Mouse (Mus musculus): Measurements from ENCODE around the gene Ncbp1.
A peak's percentile ranks its signal among the peaks of the same experiment; 100 is the strongest.
"Not testable (repeated sequence)": the region's sequence is repeated elsewhere in the genome, so short reads cannot be mapped to it uniquely, and the experiment has no call there.

Gene Ncbp1

DNA sequence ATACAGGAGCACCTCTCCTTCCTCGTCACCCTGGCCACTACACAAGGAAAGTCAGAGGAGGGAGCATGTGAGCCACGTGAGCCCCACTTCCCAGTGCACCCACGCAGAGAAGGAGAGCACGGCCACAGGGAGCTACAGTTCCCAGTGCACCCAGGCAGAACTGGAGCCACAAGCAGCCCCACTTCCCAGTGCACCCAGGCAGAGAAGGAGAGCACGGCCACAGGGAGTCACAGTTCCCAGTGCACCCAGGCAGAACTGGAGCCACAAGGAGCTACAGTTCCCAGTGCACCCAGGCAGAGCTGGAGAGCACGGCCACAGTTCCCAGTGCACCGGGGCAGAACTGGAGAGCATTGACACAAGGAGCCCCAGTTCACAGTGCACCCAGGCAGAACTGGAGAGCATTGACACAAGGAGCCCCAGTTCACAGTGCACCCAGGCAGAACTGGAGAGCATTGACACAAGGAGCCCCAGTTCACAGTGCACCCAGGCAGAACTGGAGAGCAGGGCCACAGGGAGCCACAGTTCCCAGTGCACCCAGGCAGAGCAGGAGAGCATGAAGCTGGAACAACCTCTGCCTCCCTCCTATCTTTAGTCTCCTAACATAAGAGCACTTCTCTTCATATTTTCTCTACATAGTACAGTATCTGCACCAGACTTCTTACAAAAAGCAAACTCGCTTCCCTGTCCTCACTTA is 9.0 kb upstream of the Ncbp1 start:
- no peak for DNase-seq (ENCODE audit: low spot score)

DNA sequence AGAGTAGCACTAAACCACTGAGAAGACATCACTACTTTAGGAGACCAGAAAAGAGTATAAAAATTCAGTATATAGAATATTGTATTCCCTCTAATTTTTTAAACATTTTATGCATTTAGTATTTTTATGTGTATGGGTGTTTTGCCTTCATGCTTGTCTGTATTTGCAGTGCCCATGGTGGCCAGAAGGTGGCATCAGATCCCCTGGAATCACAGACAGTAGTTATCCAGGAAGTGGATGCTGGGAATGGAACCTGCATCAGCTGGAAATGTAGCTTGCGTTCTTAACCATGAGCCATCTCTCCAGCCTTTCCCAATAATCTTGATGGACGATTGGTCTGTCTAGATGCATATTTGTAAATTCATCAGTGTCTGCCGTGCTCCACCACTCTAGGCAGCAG is 8.2 kb upstream of the Ncbp1 start:
- DNase-seq (ENCODE audit: low spot score) = peak; percentile 30

DNA sequence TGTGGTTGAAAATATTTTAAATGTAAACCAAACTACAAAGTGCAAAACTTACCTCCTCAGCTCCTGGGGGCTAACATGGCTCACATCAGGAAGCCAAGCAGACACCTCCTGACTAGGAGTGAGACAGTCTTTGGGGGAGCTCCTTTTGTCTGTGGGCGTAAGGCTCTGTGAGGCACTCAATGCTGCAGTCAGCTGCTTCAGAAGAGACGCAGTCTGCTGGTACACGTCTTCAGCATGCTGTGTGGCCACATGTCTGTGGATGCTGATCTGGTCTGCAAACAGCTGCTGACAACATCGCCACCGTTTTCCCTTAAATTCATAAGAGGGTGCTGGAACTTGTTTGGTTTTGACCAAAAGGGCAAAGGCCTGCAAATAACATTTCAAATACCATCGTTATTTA is 6.6 kb upstream of the Ncbp1 start:
- no peak for DNase-seq (ENCODE audit: low spot score)

DNA sequence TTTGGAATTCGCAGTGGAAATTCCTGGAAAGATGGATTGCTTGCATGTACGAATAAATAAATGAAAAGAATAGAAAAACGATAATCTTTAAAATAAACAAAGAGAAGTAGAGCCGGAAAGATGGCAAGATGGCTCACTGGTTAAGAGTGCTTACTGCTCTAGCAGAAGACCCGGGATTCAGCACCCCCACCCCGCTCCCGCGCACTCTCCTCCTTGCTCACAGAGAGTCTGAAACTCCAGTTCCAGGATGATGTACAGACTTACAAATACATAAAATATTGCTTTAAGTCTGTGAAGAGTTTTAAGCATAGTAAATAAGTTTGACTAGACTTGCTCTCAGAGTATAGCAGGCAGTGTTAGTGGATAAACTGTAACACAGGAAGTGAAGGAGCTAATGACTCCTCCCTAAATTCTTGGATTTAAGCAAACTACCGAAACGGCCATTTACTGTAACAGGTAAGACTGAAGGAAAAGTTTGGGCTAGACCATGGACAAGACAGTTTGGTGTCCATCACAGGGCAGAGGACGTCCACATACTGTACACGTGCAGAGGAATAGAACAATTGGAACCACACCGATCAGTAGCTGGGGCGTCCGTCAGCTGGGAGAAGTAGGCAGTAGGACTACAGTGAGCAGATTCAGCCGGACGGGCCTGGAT is 655 bp upstream of the Ncbp1 start:
- DNase-seq (ENCODE audit: low spot score) = no peak

DNA sequence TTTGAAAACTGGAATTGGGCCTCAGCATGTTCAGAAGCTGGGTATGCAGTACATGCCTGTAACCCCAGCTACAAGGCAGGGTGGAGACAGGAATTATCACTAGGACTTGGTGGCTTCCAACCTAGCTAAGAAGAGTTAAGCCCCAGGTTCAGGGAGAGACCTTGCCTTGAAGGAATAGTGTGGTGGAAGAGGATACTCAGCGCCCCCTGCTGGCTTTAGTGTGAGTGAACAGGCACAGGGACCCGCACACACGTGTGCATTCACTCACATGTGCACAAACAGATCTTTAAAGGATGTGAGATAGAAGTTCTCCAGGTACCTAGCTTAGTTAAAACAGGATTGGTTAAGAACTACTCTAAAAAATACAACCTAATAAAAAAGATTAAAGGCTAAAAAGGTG is 5.9 kb downstream of the Ncbp1 start:
- no peak for DNase-seq (ENCODE audit: low spot score)

DNA sequence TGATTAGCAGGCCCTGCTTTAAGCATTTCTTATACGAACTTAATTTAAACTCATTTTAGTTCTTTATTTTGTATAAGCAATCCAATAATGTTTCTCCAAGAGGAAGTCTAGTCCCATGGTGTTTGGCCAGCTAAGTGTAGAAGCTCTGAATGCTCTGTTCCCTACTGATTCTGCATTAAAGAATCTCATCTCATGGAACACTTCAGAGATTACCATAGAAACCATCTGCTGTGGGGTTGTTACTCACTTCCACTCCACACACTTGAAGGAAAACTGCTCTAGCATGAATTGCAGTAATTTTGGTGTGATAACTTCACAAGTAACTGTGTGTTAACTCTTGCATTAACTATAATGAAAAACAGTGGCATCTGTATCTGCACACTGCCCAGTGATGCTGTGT is 8.5 kb downstream of the Ncbp1 start:
- DNase-seq (ENCODE audit: low spot score) = no peak

DNA sequence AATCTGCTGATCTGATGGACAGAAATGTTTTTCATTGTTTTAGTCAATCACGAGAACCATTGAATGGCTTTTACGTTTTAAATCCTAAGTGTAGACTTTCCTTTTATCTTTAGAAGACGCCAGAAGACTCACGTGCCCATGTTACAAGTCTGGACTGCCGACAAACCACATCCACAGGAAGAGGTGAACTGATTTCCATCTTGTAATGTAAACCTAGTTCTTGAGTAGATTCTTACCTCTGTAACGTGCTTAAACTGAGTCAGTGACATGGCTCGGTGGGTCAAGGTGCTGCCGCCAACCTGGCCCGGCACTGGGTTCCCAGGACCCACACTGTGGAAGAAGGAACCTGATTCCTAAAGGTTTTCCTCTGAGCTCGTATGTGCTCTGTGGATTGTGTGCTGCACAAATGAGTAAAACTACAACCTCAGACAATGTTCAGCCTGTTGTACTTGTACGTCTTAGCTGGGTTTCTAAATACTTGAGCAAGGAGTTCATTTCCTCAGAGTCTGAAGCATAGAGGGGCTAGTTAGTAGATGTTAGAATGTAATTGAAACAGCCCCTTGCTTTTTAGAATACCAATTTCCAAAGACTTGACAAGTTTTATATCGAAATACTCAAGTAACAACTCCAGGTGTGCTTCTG is 13.6 kb downstream of the Ncbp1 start:
- no peak for DNase-seq (ENCODE audit: low spot score)

DNA sequence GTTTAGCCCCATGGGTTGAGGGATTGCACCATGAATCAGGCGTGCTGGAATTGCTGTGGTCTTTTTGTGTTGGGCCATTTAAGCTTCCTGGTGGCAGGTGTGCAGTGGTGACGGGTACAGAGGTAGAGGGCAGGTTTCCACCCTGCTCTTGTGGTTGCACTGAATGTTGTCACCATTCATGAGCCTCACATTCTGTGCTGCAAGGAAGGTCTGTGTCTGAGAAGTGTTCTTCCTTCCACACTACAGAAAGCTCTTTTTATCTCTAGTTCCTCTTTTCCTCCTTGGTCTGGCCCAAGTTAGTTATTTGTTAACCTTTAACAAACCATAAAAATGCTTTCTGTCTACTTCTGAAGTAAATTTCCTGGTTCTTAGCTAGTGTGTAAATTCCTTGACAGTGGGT is 25.6 kb downstream of the Ncbp1 start:
- DNase-seq (ENCODE audit: low spot score) = no peak

DNA sequence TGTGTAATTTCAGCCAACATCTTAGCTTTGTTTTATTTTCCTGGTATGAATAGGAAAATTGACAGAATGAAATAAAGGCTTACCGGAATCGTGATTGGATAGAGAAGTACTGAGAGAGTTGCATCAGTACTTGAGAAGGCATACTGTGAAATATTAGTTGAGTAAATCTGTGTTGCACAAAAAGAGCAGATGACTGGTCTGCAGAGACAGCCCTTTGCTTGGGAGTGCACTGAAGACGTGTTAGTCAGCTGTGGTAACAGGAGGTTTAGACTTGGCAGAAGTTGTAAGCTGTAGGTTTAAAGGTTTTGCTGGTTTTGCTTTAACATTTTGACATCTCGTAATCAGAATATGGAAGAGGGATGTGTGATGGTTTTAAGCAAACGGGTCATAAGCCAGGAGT is 27.4 kb downstream of the Ncbp1 start:
- no peak for DNase-seq (ENCODE audit: low spot score)

DNA sequence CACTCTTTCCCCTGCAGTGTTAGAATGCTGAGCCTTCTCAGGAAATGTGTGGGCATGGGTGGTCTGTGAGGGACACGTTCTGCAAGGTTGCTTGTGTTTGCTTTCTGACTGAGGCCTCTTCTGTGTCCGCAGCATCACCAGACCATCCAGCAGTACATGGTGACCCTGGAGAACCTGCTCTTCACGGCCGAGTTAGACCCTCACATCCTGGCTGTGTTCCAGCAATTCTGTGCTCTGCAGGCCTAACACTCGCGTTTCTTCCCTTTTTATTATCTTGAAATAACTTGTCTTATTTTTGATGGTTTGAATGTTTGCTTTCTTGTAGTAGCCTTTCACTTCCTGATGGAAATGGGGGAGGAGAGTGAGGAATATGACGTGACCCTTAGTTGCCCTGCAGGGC is 33.3 kb downstream of the Ncbp1 start:
- DNase-seq (ENCODE audit: low spot score) = no peak

DNA sequence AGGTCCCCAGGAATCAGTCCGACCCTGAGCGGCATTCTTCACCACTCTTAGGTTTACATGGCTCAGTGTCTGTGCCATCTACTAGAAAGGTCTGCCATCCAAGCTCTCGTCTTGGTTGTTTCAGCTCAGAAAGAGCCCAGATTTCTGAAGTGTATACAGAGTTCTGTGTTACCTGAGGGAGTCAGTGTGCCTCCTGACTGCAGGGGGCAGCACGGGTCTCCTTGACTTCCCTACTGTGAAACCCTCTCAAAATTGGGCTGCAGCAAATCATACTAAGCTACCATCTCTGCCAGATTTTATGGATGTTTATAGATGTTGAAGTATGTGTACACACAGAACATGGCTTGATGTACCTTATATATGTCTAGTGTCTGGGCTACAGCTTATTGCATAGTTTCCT is 37.9 kb downstream of the Ncbp1 start:
- DNase-seq (ENCODE audit: low spot score) = no peak

DNA sequence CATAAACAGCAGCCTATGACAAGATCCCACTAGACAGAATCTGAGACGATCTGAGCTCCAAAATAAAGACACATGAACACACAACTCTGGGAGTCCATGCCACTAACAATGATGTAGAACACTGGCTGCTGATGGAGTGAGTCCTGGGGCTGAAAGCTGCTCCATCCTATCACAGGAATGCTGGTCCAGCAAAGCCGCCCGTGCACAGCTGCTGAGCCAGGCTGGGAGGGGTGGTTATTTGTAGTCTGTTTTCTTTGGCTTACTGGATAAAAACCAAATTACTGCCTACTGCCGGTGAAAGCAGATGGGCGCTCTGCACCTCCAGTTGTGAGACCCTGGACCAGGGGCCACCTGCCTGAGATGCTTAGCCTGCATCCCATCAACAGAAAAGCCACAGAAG is 38.6 kb downstream of the Ncbp1 start:
- DNase-seq (ENCODE audit: low spot score) = no peak

DNA sequence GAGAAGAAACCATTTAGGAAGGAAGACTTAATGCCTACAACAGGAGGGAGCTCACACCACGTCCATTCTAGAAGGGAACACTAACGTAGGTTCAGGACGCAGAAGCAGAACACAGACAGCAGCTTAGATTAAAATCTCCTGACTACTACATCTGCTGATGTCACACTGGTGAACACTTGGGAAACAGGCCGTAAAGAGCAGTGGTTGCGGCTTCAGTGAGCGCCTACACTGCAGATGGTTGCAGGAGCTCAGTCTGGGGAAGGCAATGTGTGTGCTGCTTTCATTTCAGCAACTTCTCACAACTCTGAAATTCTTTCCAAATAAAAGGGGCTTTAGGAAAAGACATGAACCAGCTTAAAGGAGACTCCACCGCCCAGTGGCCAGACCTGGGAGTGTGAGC is 39.1 kb downstream of the Ncbp1 start:
- DNase-seq (ENCODE audit: low spot score) = no peak

DNA sequence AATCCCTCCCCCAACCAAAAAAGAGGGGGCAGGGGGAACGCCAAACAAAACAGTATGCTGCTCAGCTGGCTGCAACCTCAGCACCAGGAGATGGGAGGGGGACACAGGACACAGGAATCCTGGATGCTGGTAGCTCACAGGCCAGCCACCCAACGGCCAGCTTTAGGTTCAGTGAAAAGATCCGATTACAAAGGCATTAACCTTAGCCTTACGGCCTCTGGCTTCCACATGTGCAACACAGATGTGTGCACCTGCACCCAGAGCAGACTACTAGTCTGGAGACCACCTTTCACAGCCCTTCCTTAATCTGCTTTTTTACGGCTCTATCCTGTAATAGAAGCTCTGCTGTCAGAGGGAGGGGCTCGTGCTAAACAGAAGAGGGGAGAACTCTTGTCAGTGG is 42.8 kb downstream of the Ncbp1 start:
- no peak for DNase-seq (ENCODE audit: low spot score)

DNA sequence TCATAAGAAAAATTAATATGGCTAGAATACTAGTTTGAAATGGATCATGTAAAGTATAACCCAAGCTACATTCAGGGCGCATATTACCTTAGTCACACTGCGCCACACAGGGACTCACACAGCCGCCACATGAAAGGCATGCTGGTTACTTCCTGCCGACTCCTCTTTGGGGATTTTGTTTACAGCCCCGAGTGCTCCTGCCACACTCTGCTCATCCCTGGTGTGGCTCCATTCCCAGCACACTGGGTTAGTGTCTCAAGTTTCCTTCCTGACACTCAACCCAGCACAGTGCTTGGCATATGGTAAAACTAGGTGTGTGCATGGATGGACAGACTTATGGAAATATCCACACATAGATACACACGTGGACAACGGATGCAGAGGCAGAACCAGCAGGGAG is 43.8 kb downstream of the Ncbp1 start:
- DNase-seq (ENCODE audit: low spot score) = no peak

DNA sequence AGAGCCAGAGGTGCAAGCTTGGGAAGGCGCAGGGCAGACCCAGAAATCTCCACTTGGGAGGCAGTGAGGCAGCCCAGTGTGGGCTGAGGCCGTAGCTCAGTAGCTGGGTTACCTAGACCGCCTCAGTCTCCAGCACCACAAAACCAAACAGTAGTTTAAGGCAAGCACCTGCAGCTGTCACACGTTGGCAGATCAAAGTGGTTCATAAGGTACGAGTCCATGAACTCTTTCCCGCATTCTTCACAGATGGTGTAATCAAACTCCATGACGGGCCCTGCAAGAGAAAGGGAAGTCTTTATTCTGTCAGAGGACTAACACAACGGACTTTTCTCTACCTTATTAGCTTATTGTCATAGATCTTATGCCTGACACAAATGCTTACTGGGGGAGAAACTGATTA is 47.0 kb downstream of the Ncbp1 start:
- no peak for DNase-seq (ENCODE audit: low spot score)

DNA sequence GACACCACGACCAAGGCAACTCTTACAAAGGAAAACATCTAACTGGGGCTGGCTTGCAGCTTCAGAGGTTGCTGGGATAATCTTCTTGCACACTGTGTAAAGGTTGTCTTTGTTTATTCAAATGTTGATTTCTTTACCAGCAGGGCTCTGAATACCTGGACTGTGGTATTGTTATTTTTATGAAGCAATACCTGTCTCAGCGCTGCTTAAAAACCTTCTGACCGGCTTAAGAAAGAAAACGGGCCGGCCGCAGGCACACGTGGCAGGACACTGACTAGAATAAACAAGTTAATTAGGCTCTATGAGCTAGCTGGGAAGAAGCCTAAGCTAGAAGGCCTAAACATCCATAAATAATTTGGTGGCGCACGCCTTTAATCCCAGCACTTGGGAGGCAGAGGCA is 47.5 kb downstream of the Ncbp1 start:
- DNase-seq (ENCODE audit: low spot score) = no peak

DNA sequence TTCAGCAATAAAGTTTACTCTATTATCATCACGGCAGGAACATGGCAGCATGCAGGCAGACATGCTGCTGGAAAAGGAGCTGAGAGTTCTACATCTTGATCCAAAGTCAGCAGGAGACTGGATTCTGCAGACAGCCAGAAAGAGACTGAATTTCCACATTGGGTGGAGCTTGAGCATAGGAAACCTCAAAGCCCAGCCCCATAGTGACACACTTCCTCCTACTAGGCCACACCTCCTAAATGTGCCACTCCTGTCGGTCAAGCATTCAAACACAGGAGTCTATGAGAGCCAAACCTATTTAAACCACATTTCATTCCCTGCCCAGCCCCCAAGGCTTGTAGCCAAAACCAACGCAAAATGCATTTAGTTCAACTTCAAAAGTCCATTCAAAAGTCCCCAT is 48.1 kb downstream of the Ncbp1 start:
- no peak for DNase-seq (ENCODE audit: low spot score)

DNA sequence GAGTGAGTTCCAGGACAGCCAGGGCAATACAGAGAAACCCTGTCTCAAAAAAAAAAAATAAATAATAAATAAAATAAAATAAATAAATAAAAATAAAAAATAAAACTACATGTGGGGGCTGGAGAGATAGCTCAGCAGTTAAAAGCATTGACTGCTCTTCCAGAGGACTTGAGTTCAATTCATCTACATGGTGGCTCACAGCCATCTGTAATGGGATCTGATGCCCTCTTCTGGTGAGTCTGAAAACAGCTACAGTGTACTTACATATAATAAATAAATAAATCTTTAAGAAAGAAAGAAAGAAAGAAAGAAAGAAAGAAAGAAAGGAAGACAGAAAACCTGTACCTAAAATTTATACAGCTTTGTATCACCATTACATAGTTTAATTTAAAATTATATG is 53.6 kb downstream of the Ncbp1 start:
- not testable (repeated sequence) for DNase-seq (ENCODE audit: low spot score)

DNA sequence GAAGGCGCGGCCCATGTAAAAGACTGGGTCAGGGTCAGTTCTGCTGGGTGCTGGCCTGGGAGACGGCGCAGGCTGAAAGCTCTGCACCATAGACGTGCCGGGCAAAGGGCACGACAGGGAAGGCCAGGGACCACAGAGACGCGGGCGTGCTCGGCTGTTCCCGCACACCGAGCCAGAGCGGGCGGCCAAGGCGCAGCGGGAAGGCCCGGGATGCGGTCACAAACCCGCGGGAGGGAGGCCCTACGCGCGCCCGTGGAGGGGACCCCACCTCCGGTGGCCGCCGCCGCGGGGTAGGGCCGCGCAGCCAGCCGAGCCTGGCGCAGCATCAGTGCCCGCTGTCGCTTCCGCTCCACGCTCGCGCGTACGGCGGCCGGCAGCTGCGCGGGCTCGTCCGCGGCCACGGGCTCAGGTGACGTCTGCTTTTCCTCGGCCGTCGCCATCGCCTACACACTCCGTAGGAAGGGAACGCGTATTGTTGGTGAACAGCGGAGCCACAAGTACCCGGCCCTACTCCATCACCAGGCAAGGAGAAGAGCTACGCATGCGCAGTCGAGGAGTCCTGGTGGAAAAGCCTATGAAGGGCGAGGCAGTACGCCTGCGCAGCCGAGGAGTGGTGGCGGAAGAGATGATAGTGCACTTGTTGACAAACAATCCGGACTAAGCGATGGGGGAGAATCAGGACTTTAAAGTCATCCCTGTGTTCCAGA is 57.5 kb downstream of the Ncbp1 start, which contains the start of gene Xpa:
Gene Xpa, minus strand, starts transcription at position 531 of the 707 bp plus-strand sequence.
- peak; percentile 91 for DNase-seq (ENCODE audit: low spot score)

DNA sequence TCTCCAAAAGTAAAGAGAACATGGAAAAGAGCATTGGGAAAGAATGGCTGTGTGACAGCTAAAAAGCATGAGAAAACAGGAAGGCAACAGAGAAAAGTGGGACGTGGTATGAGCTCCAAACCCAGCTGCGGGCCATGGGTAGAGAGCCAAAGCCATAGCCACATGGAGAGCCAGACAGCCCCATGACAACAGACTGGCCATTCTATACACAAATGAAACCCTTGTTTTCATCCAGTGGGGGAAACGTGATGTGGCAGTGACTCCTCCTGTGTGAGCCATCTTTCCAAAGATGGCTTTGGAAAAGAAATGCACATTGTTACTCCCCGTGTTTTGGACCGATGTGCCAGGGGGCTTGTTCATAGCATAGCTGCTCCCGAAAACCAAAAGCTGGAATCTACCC is 58.1 kb downstream of the Ncbp1 start:
- DNase-seq (ENCODE audit: low spot score) = no peak

DNA sequence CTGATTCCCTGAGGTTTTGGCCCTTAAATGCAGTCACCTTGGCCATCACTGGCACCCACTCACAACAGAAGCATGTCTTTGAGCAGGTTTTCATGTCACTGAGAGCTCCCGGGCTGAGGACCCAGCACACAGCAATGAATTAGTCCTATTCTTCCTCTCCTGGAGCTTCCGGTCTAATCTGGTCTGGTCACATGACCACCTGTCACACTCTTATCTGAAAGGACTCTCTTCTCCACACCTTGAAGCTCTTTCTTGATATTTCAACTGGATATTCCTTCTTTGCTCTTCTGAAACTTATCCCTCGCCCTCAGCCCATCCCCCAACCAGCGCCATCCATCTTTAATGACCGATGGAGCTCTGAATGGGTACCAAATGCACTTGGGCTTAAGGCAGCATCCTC is 59.7 kb downstream of the Ncbp1 start:
- DNase-seq (ENCODE audit: low spot score) = no peak
